Comparison of ENCODE assay signal across 9 mouse cellular contexts in the genomic region with DNA sequence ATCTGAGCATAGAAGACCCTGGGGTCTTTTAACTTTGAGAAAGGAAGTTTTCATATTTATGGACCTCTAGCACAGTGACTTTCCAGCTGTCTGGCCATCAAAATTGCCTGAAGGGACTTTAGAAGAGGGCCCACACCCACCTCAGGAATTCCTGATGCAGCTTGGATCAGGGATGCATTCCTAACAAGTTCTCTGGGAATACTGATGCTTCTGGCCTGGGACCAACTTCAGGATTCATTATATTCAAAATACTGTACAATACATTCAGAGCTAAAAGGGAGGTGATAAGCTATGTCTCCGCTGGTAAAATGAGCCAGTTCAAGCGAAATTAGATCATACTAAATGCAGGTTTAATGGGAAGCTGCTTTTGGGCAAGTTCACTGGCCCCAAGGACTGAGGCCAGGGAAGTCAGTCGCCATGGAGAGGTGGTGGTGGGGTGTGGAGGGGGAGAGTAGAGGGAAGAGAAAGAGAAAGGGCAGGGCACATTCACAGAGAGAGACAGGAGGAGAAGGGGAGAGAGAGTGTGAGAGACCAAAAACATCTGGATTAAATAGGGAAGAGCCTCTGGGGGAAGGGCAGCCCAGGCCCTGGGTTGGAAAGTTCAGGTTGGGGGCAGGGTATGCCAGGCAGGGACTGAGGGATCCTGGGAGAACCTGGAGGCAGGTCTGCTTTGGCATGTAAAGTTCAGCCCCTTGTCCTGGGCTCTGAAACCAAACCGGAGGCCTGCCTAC. TPM values are rescaled to one million over a fixed set of nuclear protein-coding genes. Genes with fewer than 3 reads are reported as not detected.
A peak's percentile ranks its signal among the peaks of the same experiment; 100 is the strongest.
DNase-seq lines count a peak whose midpoint lies in the region; ATAC-seq and TF ChIP-seq lines count a peak whose summit lies in the region.
"Had no signal": no experiment of that assay in that cellular context is flagged by ENCODE, and none has a peak within 500 bp of the region (broad histone marks: within the 10 kb centered on the region; RNA-seq: fewer than 3 reads in every experiment).

No protein-coding gene starts in this region.

- no peaks in the 10 kb centered on the region for H3K9me3 ChIP-seq in kidney, postnatal 0 days (replicated peaks; ENCODE audit: low read length)
- no peaks in the 10 kb centered on the region for H3K9me3 ChIP-seq in embryonic facial prominence, embryonic 13.5 days
- H3K9me3 ChIP-seq: forebrain, embryonic 10.5 days had no signal

- peak; percentile 82 for DNase-seq in kidney, postnatal 0 days (ENCODE audit: low spot score)
- no peak for DNase-seq in kidney, adult 9 months
- peak; percentile 66 for DNase-seq in Muller cell, postnatal 12 days (ENCODE audit: inconsistent ontology term)
- DNase-seq in lung, postnatal 10 days = peak; percentile 49
- no peak for DNase-seq in layer of hippocampus, postnatal 36 days
- no peak for DNase-seq in right cerebral cortex, postnatal 25 days

- peak; percentile 61; the same call in 1 of the 2 replicates for ATAC-seq in kidney, postnatal 0 days (replicated peaks; ENCODE audit: low FRiP score, low read depth)
- no peak for ATAC-seq in embryonic facial prominence, embryonic 13.5 days (ENCODE audit: insufficient number of reproducible peaks, insufficient read depth, low FRiP score, low TSS enrichment, low read depth)
- ATAC-seq: Patski had no signal

- peaks cover 9% of the 10 kb centered on the region; the same call in 1 of the 2 replicates for H3K4me1 ChIP-seq in kidney, postnatal 0 days (replicated peaks; ENCODE audit: insufficient read depth, low read length)
- H3K4me1 ChIP-seq in embryonic facial prominence, embryonic 13.5 days = peaks cover 33% of the 10 kb centered on the region

- no peak for TF ChIP-seq CTCF in kidney, postnatal 0 days (IDR thresholded peaks at IDR 0.05; ENCODE audit: low read depth)

- no peak overlapping the region for H3K4me2 ChIP-seq in kidney, postnatal 0 days (ENCODE audit: low read length)
- 0 out of 2 replicates have a peak overlapping the region, but pooled peaks have one; percentile 11 for H3K4me2 ChIP-seq in embryonic facial prominence, embryonic 13.5 days

- no peak overlapping the region for H3K9ac ChIP-seq in kidney, postnatal 0 days (ENCODE audit: low read depth, low read length)
- no peak overlapping the region for H3K9ac ChIP-seq in embryonic facial prominence, embryonic 13.5 days

- no peaks in the 10 kb centered on the region for H3K27me3 ChIP-seq in kidney, postnatal 0 days (ENCODE audit: insufficient read depth, low read length)
- H3K27me3 ChIP-seq in embryonic facial prominence, embryonic 13.5 days = no peaks in the 10 kb centered on the region
- H3K27me3 ChIP-seq: Patski had no signal

- 30% methylated on average over 4 of the region's 4 CpGs for WGBS in kidney, postnatal 0 days
- 18% methylated on average over 4 of the region's 4 CpGs for WGBS in embryonic facial prominence, embryonic 13.5 days

- no peak overlapping the region for H3K27ac ChIP-seq in kidney, postnatal 0 days
- H3K27ac ChIP-seq in embryonic facial prominence, embryonic 13.5 days = peak overlapping the region; percentile 7; the same call in 1 of the 2 replicates
- H3K27ac ChIP-seq: forebrain, embryonic 10.5 days had no signal

- no peaks in the 10 kb centered on the region for H3K36me3 ChIP-seq in kidney, postnatal 0 days (ENCODE audit: insufficient read depth, low read length)
- H3K36me3 ChIP-seq in embryonic facial prominence, embryonic 13.5 days = no peaks in the 10 kb centered on the region
- H3K36me3 ChIP-seq: forebrain, embryonic 10.5 days had no signal

- no peak overlapping the region for H3K4me3 ChIP-seq in kidney, postnatal 0 days (replicated peaks; ENCODE audit: low read depth, low read length)
- H3K4me3 ChIP-seq in embryonic facial prominence, embryonic 13.5 days = no peak overlapping the region
- H3K4me3 ChIP-seq: forebrain, embryonic 10.5 days had no signal

RNA-seq across cellular contexts. Expression of a gene that starts 24.7 kb away (rescaled TPM):
- polyA plus RNA-seq in kidney, postnatal 0 days (2015; fragmentation: Nextera tagmentation; extraction: Ambion mirVana) = 18.3 and 19.3 TPM in 2 replicates
- 31.5 and 36.2 TPM in 2 replicates for polyA plus RNA-seq in embryonic facial prominence, embryonic 13.5 days (2015; fragmentation: Nextera tagmentation; extraction: Ambion mirVana)
- 100 to 1,000 TPM in 1 of 2 experiments, 10 to 100 TPM in 1; 96.5 to 109 TPM for total RNA-seq in layer of hippocampus, postnatal 36 days (2021)

Comparison
In these comparisons a context has a peak if more than half of its experiments do, and no peak if none do; other contexts are left out.
1. DNase-seq: peak in kidney, postnatal 0 days (single experiment), Muller cell, postnatal 12 days (single experiment) and lung, postnatal 10 days (single experiment); none in kidney, adult 9 months (single experiment), layer of hippocampus, postnatal 36 days (0 of 2) and right cerebral cortex, postnatal 25 days (single experiment).